Mouse (Mus musculus) limb, embryonic 12.5 days (tissue): ENCODE measurements around the gene Sub1. TPM values are rescaled to one million over a fixed set of nuclear protein-coding genes. Genes with fewer than 3 reads are reported as not detected.

Source experiments
- ATAC-seq: fragments of 200-750 bp; cut with Nextera tagmentation; 2 replicates; pipeline ENCODE4 v1.8.0; 2017; ENCODE audit warnings: low read depth, moderate TSS enrichment; ENCODE audit not compliant: insufficient number of reproducible peaks, insufficient read depth, low FRiP score, low TSS enrichment
- H3K27ac ChIP-seq: fragments of 300-500 bp; sonication (generic); 2 replicates; pipeline ENCODE4 v1.5.1; 2016; ENCODE audit warnings: mild to moderate bottlenecking, moderate library complexity
- H3K27me3 ChIP-seq: fragments of 300-500 bp; sonication (generic); 2 replicates; pipeline ENCODE4 v1.6.1; 2016; ENCODE audit warnings: mild to moderate bottlenecking, moderate library complexity
- H3K36me3 ChIP-seq: fragments of 300-500 bp; sonication (generic); 2 replicates; pipeline ENCODE4 v1.6.1; 2016; ENCODE audit warnings: mild to moderate bottlenecking, moderate library complexity
- H3K4me1 ChIP-seq: fragments of 300-500 bp; sonication (generic); replicated peaks from 2 replicates; pipeline ENCODE4 v1.6.1; 2016
- H3K4me2 ChIP-seq: fragments of 300-500 bp; sonication (generic); 2 replicates; pipeline ENCODE4 v1.6.1; 2016; ENCODE audit warnings: mild to moderate bottlenecking, moderate library complexity
- H3K4me3 ChIP-seq: fragments of 300-500 bp; sonication (generic); replicated peaks from 2 replicates; pipeline ENCODE4 v1.5.1; 2016; ENCODE audit warnings: mild to moderate bottlenecking
- H3K9ac ChIP-seq: fragments of 300-500 bp; sonication (generic); replicated peaks from 2 replicates; pipeline ENCODE4 v1.6.1; 2016; ENCODE audit warnings: mild to moderate bottlenecking, moderate library complexity
- H3K9me3 ChIP-seq: fragments of 300-500 bp; sonication (generic); 2 replicates; pipeline ENCODE4 v1.6.1; 2016; ENCODE audit warnings: mild to moderate bottlenecking, moderate library complexity
- WGBS: fragments of 180-500 bp; shearing (Covaris S2); methylation state at CpG from one replicate; pipeline ENCODE4 v1.1.7; 2016; 5-methylcytosine and 5-hydroxymethylcytosine counted together
- polyA plus RNA-seq: library from polyadenylated mRNA; unstranded; fragments of >200 nt; fragmentation: Nextera tagmentation; extraction: Ambion mirVana; gene quantifications from 2 replicates; pipeline ENCODE4 v1.2.1, GENCODE M21; 2016

The Sub1 gene
- 982 and 1,024 TPM in 2 replicates for polyA plus RNA-seq

DNA sequence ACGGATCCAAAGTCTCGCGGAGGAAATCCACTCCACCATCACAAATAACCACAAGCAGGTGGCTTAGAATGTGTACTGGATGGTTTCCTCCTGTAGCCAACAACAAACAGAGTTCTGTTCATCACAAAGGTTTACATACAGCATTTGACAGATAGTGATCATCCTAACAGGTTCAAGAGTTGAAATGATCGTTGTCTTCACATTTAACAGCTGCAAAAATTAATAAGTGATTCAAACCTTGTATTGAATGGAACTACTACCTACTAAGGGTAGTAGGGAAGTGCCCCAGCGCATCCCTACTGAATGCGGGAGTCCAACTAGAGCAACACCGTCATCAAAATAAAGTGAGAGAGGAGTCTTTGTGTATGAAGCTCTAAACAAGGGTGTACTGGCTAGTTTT, at the start of gene Sub1:
Sub1 (minus strand) TSS at position 101 of the 400 bp plus-strand sequence.
- Histone ChIP-seq H3K9ac (peak within 1 kb of the TSS; percentile 96), H3K4me1 (peaks cover 21% of the 10 kb centered on the region), H3K4me3 (peak within 1 kb of the TSS; percentile 99), H3K4me2 (peak within 1 kb of the TSS; percentile 85), H3K9me3 (no peaks in the 10 kb centered on the region), H3K27me3 (no peaks in the 10 kb centered on the region), H3K27ac (peak within 1 kb of the TSS; percentile 94; the same call in 1 of the 2 replicates), H3K36me3 (peaks cover 16% of the 10 kb centered on the region)
- no peak for ATAC-seq
- 95% methylated on average over 7 of the region's 7 CpGs for WGBS

DNA sequence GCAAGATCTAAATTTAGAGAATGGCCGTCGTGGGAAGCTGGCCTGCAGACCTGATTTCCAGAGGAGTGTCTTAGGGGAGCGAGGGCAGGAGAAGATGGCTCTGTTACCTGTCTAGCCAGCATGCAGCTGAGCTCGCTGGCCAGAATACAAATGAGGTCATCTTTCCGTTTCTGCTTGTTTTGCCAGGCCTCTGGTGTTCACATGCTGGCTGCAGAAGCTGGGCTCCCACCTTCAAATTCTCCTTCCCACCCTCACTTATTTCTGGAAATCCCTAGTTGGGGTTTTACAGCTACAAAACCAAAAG, 43.6 kb upstream of the Sub1 start:
- no peak for ATAC-seq
- H3K4me3 ChIP-seq = no peak overlapping the region
- no peak overlapping the region for H3K9ac ChIP-seq
- H3K27me3 ChIP-seq = no peaks in the 10 kb centered on the region
- 59% methylated on average over 5 of the region's 5 CpGs for WGBS
- H3K4me1 ChIP-seq = peaks cover 11% of the 10 kb centered on the region
- no peak overlapping the region for H3K4me2 ChIP-seq
- no peak overlapping the region for H3K27ac ChIP-seq
- H3K9me3 ChIP-seq = no peaks in the 10 kb centered on the region
- H3K36me3 ChIP-seq = no peaks in the 10 kb centered on the region

DNA sequence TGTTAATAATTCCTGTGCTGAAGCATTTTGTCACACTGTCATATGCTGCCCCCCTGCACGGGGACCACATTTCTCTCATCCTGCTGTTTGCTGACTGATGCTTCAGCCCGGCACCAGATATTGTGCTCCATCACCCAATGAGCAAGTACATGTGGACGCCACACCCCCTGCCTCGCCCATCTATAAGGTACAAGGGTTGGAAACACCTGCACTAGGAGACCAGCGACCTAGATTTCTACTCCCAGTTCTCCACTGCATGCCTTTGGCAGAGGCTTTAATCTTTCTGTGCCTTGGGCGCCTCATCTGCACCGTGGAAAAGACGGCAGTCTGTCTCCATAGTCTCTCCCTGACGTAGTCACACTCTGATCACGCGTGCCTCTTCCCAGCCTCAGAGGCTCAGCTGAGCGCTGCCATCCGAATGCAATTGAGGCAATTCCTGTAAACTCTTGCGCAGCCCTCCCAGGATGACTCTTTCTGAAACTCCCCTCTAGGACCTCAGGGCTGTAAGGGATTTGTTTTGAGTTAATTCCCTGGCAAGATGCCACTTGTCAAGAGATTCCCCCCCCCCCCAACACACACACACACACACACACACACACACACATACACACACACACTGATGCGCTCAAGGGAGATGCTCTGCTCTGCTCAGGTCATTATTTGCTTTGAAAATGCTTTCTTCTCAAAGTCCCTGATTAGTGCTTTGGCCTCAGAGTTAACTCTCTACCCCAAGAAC, 43.1 kb upstream of the Sub1 start:
- Histone ChIP-seq H3K36me3 (no peaks in the 10 kb centered on the region), H3K4me3 (no peak overlapping the region), H3K27me3 (no peaks in the 10 kb centered on the region), H3K9me3 (no peaks in the 10 kb centered on the region), H3K27ac (no peak overlapping the region), H3K4me1 (peaks cover 11% of the 10 kb centered on the region), H3K9ac (no peak overlapping the region), H3K4me2 (no peak overlapping the region)
- ATAC-seq = no peak
- 68% methylated on average over 15 of the region's 15 CpGs for WGBS

DNA sequence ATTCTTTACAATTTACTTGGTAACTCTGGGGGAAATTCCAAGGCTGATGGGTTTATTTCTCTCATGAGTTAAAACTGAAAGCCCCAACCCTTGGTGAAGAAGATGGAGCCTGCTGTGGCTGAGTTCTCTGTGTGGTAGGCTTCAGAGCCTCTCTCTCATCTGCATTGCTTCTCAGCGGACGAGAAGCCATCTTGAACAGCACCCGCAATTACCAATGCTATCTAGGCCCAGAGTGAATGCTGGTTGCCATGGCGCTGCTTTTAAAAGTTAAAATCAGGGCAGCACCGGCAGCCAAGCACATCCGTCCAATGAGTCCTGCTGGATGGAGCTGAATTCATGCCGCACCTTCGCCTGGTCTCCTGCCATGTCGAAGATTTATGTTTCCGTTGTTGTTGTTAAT, 42.5 kb upstream of the Sub1 start:
- WGBS = 83% methylated on average over 10 of the region's 10 CpGs
- H3K36me3 ChIP-seq = no peaks in the 10 kb centered on the region
- H3K4me1 ChIP-seq = peaks cover 11% of the 10 kb centered on the region
- ATAC-seq = no peak
- H3K4me2 ChIP-seq = no peak overlapping the region
- H3K27me3 ChIP-seq = no peaks in the 10 kb centered on the region
- no peak overlapping the region for H3K9ac ChIP-seq
- H3K4me3 ChIP-seq = no peak overlapping the region
- H3K27ac ChIP-seq = no peak overlapping the region
- no peaks in the 10 kb centered on the region for H3K9me3 ChIP-seq

DNA sequence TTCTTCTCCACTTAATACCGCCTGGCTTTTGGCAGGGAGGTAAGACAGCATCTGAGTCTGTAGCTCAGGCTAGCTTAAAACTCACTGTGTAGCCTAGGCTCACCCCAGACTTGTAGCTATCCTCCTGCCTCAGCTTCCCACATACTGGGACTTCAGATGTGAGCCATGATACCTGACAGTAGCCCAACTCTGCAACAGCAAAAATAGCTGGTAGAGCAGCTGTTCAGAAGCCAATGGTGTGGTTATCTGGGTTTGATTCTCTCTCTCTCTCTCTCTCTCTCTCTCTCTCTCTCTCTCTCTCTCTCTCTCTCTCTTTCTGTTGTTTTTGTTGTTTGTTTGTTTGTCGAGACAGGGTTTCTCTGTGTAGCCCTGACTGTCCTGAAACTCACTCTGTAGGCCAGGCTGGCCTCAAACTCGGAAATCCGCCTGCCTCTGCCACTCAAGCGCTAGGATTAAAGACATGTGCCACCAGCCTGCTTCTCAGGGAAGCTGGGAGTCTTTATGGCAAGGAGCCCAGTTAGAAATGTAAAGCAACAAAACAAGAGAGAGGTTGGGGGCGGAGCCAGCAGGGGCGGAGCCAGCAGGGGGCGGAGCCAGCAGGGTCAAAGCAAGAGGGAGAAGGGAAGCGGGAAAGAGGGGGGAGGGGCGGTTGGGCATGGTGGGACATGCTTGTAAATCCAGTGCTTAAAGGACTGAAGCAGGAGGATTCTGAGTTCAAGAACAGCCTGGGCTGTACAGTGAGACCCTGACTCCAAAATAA, 41.3 kb upstream of the Sub1 start:
- no peak for ATAC-seq
- Histone ChIP-seq H3K27me3 (no peaks in the 10 kb centered on the region), H3K36me3 (no peaks in the 10 kb centered on the region), H3K4me2 (no peak overlapping the region), H3K27ac (no peak overlapping the region), H3K4me1 (peaks cover 11% of the 10 kb centered on the region), H3K4me3 (no peak overlapping the region), H3K9ac (no peak overlapping the region), H3K9me3 (no peaks in the 10 kb centered on the region)
- 72% methylated on average over 10 of the region's 10 CpGs for WGBS

DNA sequence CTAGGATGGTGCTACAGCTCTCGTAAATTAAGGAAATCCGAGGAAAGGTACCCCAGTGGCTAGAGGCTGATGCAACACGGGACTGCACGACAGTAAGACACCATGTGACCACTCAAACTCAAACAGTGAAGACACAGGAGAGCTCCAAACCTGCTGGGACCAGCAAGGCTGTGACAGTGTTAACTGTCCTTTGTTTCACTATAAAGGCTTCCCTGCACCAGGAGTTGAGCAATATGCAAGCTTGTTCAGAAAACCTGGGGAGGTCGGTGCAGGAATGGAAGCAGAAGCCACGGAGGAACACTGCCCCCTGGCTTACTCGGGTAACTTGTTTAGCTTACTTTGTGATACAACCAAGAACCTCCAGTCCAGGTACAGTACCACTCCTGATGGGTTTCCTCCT, 40.4 kb upstream of the Sub1 start:
- no peak overlapping the region for H3K4me2 ChIP-seq
- WGBS = 59% methylated on average over 7 of the region's 7 CpGs
- no peak overlapping the region for H3K27ac ChIP-seq

DNA sequence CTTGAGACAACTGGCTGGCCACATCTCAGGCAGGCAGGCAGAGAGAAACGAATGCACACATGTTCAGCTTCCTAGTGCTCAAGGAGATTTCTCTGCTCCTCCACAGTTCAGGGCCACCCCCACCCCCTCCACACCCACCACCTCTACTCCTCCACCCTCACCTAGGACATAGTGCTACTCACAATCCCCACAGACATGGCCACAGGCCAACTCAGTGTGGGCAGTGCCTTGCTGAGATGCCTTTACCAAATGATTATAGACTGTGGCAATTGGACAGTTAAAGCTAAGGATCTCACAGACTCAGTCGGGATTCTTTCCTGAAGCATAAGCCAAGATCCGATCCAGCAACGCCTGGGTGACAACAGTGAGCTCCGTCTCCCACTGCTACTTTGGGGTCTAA, 39.9 kb upstream of the Sub1 start:
- Histone ChIP-seq H3K4me1 (peaks cover 11% of the 10 kb centered on the region), H3K9me3 (no peaks in the 10 kb centered on the region), H3K4me2 (no peak overlapping the region), H3K36me3 (no peaks in the 10 kb centered on the region), H3K4me3 (no peak overlapping the region), H3K9ac (no peak overlapping the region), H3K27ac (no peak overlapping the region), H3K27me3 (no peaks in the 10 kb centered on the region)
- WGBS = 79% methylated on average over 5 of the region's 5 CpGs
- no peak for ATAC-seq

More for the DNA sequence above, 40.4 kb upstream of the Sub1 start:
- Histone ChIP-seq H3K4me3 (no peak overlapping the region), H3K36me3 (no peaks in the 10 kb centered on the region), H3K4me1 (peaks cover 11% of the 10 kb centered on the region), H3K27me3 (no peaks in the 10 kb centered on the region), H3K9me3 (no peaks in the 10 kb centered on the region), H3K9ac (no peak overlapping the region)
- ATAC-seq = no peak

DNA sequence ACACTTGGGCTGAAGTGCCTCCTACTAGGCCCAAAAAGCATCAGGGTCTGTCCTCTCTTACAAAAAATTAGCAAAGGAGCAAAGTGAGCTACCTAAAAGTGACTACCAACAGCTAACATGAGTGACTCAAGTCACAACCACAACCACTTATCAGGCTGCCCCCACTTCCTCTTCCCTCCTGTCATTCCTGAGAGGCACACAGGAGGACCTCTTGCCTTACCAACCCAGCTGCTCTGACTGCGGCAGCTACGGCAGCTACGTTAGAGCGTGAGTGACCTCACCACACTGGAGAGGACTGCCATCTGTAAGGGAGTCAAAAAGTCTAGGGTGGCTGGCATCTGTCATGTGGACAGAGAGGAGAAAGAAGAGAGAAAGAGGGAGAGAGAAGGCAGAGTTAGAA, 37.5 kb upstream of the Sub1 start:
- H3K4me1 ChIP-seq = peaks cover 4% of the 10 kb centered on the region; the same call in 1 of the 2 replicates
- H3K9me3 ChIP-seq = no peaks in the 10 kb centered on the region
- 88% methylated on average over 4 of the region's 4 CpGs for WGBS
- no peaks in the 10 kb centered on the region for H3K27me3 ChIP-seq
- no peak overlapping the region for H3K9ac ChIP-seq
- H3K27ac ChIP-seq = no peak overlapping the region
- ATAC-seq = no peak
- no peaks in the 10 kb centered on the region for H3K36me3 ChIP-seq
- H3K4me3 ChIP-seq = no peak overlapping the region
- H3K4me2 ChIP-seq = no peak overlapping the region

DNA sequence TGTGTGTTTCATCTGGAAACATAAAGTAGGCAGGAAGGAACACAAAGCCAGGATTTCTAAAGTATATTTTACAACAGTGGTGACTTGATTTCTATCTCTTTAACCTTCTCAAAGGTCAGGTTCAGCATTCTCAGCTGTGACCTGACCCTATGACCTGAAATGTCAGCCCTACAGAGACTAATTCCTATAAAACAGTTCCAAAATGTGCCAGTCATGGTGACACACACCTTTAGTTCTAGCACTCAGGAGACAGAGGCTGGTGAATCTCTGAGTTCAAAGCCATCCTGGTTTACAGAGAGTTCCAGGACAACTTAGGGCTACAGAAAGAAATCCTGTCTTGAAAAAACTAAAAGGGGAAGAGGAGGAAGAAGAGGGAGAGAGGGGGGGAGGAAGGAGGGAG, 36.4 kb upstream of the Sub1 start:
- Histone ChIP-seq H3K9me3 (no peaks in the 10 kb centered on the region), H3K27ac (no peak overlapping the region), H3K27me3 (no peaks in the 10 kb centered on the region), H3K9ac (no peak overlapping the region), H3K4me2 (no peak overlapping the region), H3K36me3 (no peaks in the 10 kb centered on the region), H3K4me3 (no peak overlapping the region), H3K4me1 (no peaks in the 10 kb centered on the region)
- ATAC-seq = no peak

DNA sequence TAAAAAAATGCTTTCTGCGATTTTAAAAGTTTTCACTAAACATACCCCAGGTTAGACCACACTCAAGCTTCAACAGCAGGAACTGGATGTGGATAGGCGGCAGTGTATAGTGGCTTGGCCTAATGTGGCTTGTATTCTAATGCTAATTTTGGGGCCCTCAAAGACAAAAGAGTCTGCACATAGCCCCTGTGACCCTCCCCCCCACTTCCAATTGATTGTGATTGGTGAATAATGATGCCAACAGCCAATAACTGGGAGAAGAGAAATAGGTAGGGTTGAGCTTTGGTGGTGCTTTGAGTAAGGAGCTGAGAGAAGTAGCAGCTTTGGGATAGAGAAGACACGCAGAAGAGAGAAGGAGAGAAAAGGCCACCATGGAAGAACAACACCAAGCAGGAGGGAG, 35.7 kb upstream of the Sub1 start:
- Histone ChIP-seq H3K36me3 (no peaks in the 10 kb centered on the region), H3K4me1 (no peaks in the 10 kb centered on the region), H3K9me3 (no peaks in the 10 kb centered on the region), H3K27me3 (no peaks in the 10 kb centered on the region), H3K9ac (no peak overlapping the region), H3K4me2 (no peak overlapping the region), H3K4me3 (no peak overlapping the region), H3K27ac (no peak overlapping the region)
- ATAC-seq = no peak
- 87% methylated on average over 3 of the region's 3 CpGs for WGBS

DNA sequence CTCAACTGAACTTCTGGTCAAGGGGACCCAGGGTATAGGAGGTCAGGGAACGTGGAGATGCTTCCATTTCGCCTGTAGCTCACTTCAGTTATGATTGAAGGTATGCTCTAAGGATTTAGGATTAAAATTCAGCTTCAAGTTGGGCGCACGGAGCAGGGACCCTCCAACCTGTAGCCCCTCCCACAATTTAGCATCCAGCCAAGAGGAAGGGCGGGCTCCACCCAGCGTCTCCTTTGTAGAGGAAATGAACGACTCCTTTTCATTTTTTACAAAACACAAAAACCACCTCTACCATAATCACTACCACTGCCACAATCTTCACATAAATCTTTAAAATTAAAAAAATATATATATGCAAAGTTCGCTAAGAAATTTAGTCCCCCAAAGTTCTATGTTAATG, 35.1 kb upstream of the Sub1 start:
- H3K36me3 ChIP-seq = no peaks in the 10 kb centered on the region
- H3K4me3 ChIP-seq = no peak overlapping the region
- H3K4me2 ChIP-seq = no peak overlapping the region
- H3K4me1 ChIP-seq = no peaks in the 10 kb centered on the region
- no peaks in the 10 kb centered on the region for H3K27me3 ChIP-seq
- 90% methylated on average over 8 of the region's 8 CpGs for WGBS
- no peaks in the 10 kb centered on the region for H3K9me3 ChIP-seq
- H3K27ac ChIP-seq = no peak overlapping the region
- H3K9ac ChIP-seq = no peak overlapping the region
- no peak for ATAC-seq

DNA sequence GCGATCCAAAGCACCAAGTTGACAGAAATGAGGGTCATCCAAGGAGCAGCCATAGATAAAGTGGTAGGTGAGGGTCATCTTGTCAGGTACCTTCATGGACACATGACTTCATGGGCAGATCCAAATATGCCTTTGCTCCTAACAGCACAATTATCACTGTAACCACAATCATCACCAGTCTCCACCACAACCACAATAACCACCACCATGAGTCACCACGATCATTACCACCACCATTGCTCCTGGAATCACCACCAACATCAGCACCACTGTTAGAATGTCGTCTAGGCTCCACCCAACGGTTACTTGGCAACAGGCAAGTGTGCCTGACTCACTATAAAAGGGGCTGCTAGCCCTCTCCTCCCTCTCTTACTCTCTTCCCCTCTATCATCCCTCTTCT, 33.4 kb upstream of the Sub1 start:
- WGBS = 81% methylated on average over 4 of the region's 4 CpGs
- Histone ChIP-seq H3K27ac (no peak overlapping the region), H3K4me2 (no peak overlapping the region), H3K36me3 (no peaks in the 10 kb centered on the region), H3K4me3 (no peak overlapping the region), H3K9ac (no peak overlapping the region), H3K9me3 (no peaks in the 10 kb centered on the region), H3K27me3 (no peaks in the 10 kb centered on the region; the same call in 1 of the 2 replicates), H3K4me1 (no peaks in the 10 kb centered on the region)
- ATAC-seq = no peak
